Mouse (Mus musculus) testis, adult 2 months (tissue): ENCODE measurements around the gene Cntrob. TPM values are rescaled to one million over a fixed set of nuclear protein-coding genes. Genes with fewer than 3 reads are reported as not detected.
A peak's percentile ranks its signal among the peaks of the same experiment; 100 is the strongest.

ENCODE experiments used
- H3K27ac ChIP-seq: fragments of 200-500 bp; 2 replicates; pipeline ENCODE4 v1.5.1; 2012; ENCODE audit warnings: low read depth, low read length; ENCODE audit not compliant: control insufficient read depth, insufficient read depth
- H3K27me3 ChIP-seq: fragments of 200-500 bp; 2 replicates; pipeline ENCODE4 v1.6.1; 2012; ENCODE audit warnings: mild to moderate bottlenecking, low read length, moderate library complexity; ENCODE audit not compliant: control insufficient read depth, insufficient read depth
- H3K36me3 ChIP-seq: fragments of 200-500 bp; 2 replicates; pipeline ENCODE4 v1.6.1; 2012; ENCODE audit warnings: mild to moderate bottlenecking, low read length; ENCODE audit not compliant: control insufficient read depth, insufficient read depth
- H3K4me1 ChIP-seq: fragments of 200-500 bp; 2 replicates; pipeline ENCODE4 v1.6.1; 2012; ENCODE audit warnings: low read length; ENCODE audit not compliant: control insufficient read depth, insufficient read depth
- H3K4me3 ChIP-seq: fragments of 200-500 bp; 2 replicates; pipeline ENCODE4 v1.5.1; 2012; ENCODE audit warnings: low read depth, mild to moderate bottlenecking, low read length, moderate library complexity, mixed read lengths; ENCODE audit not compliant: control insufficient read depth
- CTCF ChIP-seq: fragments of 200-500 bp; IDR thresholded peaks from 2 replicates; pipeline ENCODE4 v1.5.1; 2012; ENCODE audit warnings: low read depth, mild to moderate bottlenecking, inconsistent platforms, low read length, moderate library complexity; ENCODE audit not compliant: control insufficient read depth, insufficient read depth, insufficient replicate concordance
- POLR2A ChIP-seq: fragments of 200-500 bp; IDR thresholded peaks from 2 replicates; pipeline ENCODE4 v1.6.1; 2012; ENCODE audit warnings: low read depth, mild to moderate bottlenecking, inconsistent platforms, low read length, moderate library complexity; ENCODE audit not compliant: control insufficient read depth
- polyA plus RNA-seq: library from polyadenylated mRNA; depleted of rRNA; stranded (reverse); fragments of >200 nt; gene quantifications from 2 replicates; pipeline ENCODE4 v1.2.3, GENCODE M21; 2012

Cntrob gene
- polyA plus RNA-seq, 1 experiment, result 21.6 TPM

GRCm38 (mm10) chr11:69311266-69311665 is 12.3 kb downstream of the Cntrob start:
- H3K27ac ChIP-seq, result no peak overlapping the region
- no peaks in the 10 kb centered on the region for H3K27me3 ChIP-seq
- H3K4me3 ChIP-seq, result no peak overlapping the region
- no peaks in the 10 kb centered on the region for H3K4me1 ChIP-seq
- peaks cover 5% of the 10 kb centered on the region; the same call in 1 of the 2 replicates for H3K36me3 ChIP-seq
- TF ChIP-seq POLR2A (no peak), CTCF (no peak)

- peaks cover 9% of the 10 kb centered on the region for H3K36me3 ChIP-seq
- TF ChIP-seq POLR2A, result no peak
- no peaks in the 10 kb centered on the region for H3K4me1 ChIP-seq
- no peak overlapping the region for H3K27ac ChIP-seq
- no peak overlapping the region for H3K4me3 ChIP-seq
- H3K27me3 ChIP-seq, result no peaks in the 10 kb centered on the region
Measured at GRCm38 (mm10) chr11:69306039-69306438, 17.5 kb downstream of the Cntrob start.

GRCm38 (mm10) chr11:69305291-69305690 is 18.3 kb downstream of the Cntrob start:
- no peaks in the 10 kb centered on the region for H3K27me3 ChIP-seq
- H3K4me1 ChIP-seq, result no peaks in the 10 kb centered on the region
- no peak for TF ChIP-seq CTCF
- TF ChIP-seq POLR2A, result no peak
- no peak overlapping the region for H3K27ac ChIP-seq
- peaks cover 7% of the 10 kb centered on the region for H3K36me3 ChIP-seq
- H3K4me3 ChIP-seq, result no peak overlapping the region

- Histone ChIP-seq H3K27me3 (no peaks in the 10 kb centered on the region), H3K36me3 (peaks cover 8% of the 10 kb centered on the region), H3K27ac (no peak overlapping the region), H3K4me1 (no peaks in the 10 kb centered on the region), H3K4me3 (no peak overlapping the region)
- TF ChIP-seq CTCF (no peak), POLR2A (no peak)
Measured at GRCm38 (mm10) chr11:69302817-69303216, 20.8 kb downstream of the Cntrob start.

GRCm38 (mm10) chr11:69298231-69298630 is 25.3 kb downstream of the Cntrob start:
- Histone ChIP-seq H3K36me3 (peaks cover 4% of the 10 kb centered on the region), H3K4me3 (no peak overlapping the region), H3K4me1 (no peaks in the 10 kb centered on the region), H3K27ac (no peak overlapping the region), H3K27me3 (no peaks in the 10 kb centered on the region)
- no peak for TF ChIP-seq POLR2A
- no peak for TF ChIP-seq CTCF

- Histone ChIP-seq H3K27ac (no peak overlapping the region), H3K4me3 (no peak overlapping the region), H3K4me1 (no peaks in the 10 kb centered on the region), H3K27me3 (no peaks in the 10 kb centered on the region), H3K36me3 (peaks cover 4% of the 10 kb centered on the region)
- TF ChIP-seq CTCF (no peak), POLR2A (no peak)
Measured at GRCm38 (mm10) chr11:69297799-69298198, 25.8 kb downstream of the Cntrob start.

- H3K36me3 ChIP-seq, result peaks cover 4% of the 10 kb centered on the region
- peak overlapping the region; percentile 59; the same call in 1 of the 2 replicates for H3K4me3 ChIP-seq
- H3K4me1 ChIP-seq, result no peaks in the 10 kb centered on the region
- TF ChIP-seq CTCF (no peak), POLR2A (no peak)
- H3K27ac ChIP-seq, result no peak overlapping the region
- H3K27me3 ChIP-seq, result no peaks in the 10 kb centered on the region
Measured at GRCm38 (mm10) chr11:69295286-69295685, 28.3 kb downstream of the Cntrob start.

GRCm38 (mm10) chr11:69291111-69291510 is 32.5 kb downstream of the Cntrob start:
- Histone ChIP-seq H3K4me1 (no peaks in the 10 kb centered on the region), H3K36me3 (no peaks in the 10 kb centered on the region), H3K4me3 (no peak overlapping the region), H3K27me3 (no peaks in the 10 kb centered on the region), H3K27ac (no peak overlapping the region)
- TF ChIP-seq CTCF, result no peak
- no peak for TF ChIP-seq POLR2A
